Mouse (Mus musculus): Measurements from ENCODE around the gene Nmt1. TPM values are rescaled to one million over a fixed set of nuclear protein-coding genes. Genes with fewer than 3 reads are reported as not detected.

The Nmt1 gene
- polyA plus RNA-seq, 1 experiment from 2014 or later, result 32.4 TPM

- Histone ChIP-seq H3K4me1 (replicated peaks) (peaks cover 33% of the 10 kb centered on the region), H3K36me3 (peaks cover 48% of the 10 kb centered on the region), H3K9me3 (no peaks in the 10 kb centered on the region), H3K27me3 (no peaks in the 10 kb centered on the region), H3K27ac (replicated peaks) (no peak overlapping the region), H3K4me2 (no peak overlapping the region), H3K9ac (no peak overlapping the region), H3K4me3 (no peak overlapping the region)
- no peak for ATAC-seq (ENCODE audit: low FRiP score, low read depth)
- WGBS, result 89% methylated on average over 7 of the region's 7 CpGs
Observed at GRCm38 (mm10) chr11:102996385-102996784, 31.6 kb upstream of the Nmt1 start.

GRCm38 (mm10) chr11:102996991-102997770 lies 30.8 kb upstream of the Nmt1 start:
- peaks cover 25% of the 10 kb centered on the region for H3K4me1 ChIP-seq (replicated peaks)
- H3K4me3 ChIP-seq, result no peak overlapping the region
- ATAC-seq (ENCODE audit: low FRiP score, low read depth), result no peak
- H3K27me3 ChIP-seq, result no peaks in the 10 kb centered on the region
- H3K27ac ChIP-seq (replicated peaks), result no peak overlapping the region
- no peak overlapping the region for H3K9ac ChIP-seq
- H3K9me3 ChIP-seq, result no peaks in the 10 kb centered on the region
- WGBS, result 95% methylated on average over 12 of the region's 12 CpGs
- H3K4me2 ChIP-seq, result no peak overlapping the region
- H3K36me3 ChIP-seq, result peaks cover 48% of the 10 kb centered on the region

GRCm38 (mm10) chr11:102998254-102998576 lies 29.8 kb upstream of the Nmt1 start:
- H3K36me3 ChIP-seq, result peaks cover 48% of the 10 kb centered on the region
- H3K27ac ChIP-seq (replicated peaks), result peak overlapping the region; percentile 30; the same call in 1 of the 2 replicates

GRCm38 (mm10) chr11:102998577-102999316 lies 29.2 kb upstream of the Nmt1 start:
- Histone ChIP-seq H3K4me3 (no peak overlapping the region), H3K4me1 (replicated peaks) (peaks cover 24% of the 10 kb centered on the region), H3K9ac (no peak overlapping the region), H3K36me3 (peaks cover 48% of the 10 kb centered on the region), H3K9me3 (no peaks in the 10 kb centered on the region), H3K27me3 (no peaks in the 10 kb centered on the region), H3K4me2 (no peak overlapping the region), H3K27ac (replicated peaks) (peak overlapping the region; percentile 51)
- ATAC-seq (ENCODE audit: low FRiP score, low read depth), result peak; percentile 19; the same call in 1 of the 2 replicates
- whole genome bisulfite sequencing, result 59% methylated on average over 14 of the region's 14 CpGs

More at GRCm38 (mm10) chr11:102998254-102998576, 29.8 kb upstream of the Nmt1 start:
- H3K27me3 ChIP-seq, result no peaks in the 10 kb centered on the region
- no peak overlapping the region for H3K4me2 ChIP-seq
- no peak overlapping the region for H3K4me3 ChIP-seq
- no peak overlapping the region for H3K9ac ChIP-seq
- WGBS, result 88% methylated on average over 7 of the region's 7 CpGs
- peaks cover 24% of the 10 kb centered on the region for H3K4me1 ChIP-seq (replicated peaks)
- no peak for ATAC-seq (ENCODE audit: low FRiP score, low read depth)
- H3K9me3 ChIP-seq, result no peaks in the 10 kb centered on the region

GRCm38 (mm10) chr11:102999317-102999970 lies 28.5 kb upstream of the Nmt1 start:
- H3K4me1 ChIP-seq (replicated peaks), result peaks cover 23% of the 10 kb centered on the region
- no peaks in the 10 kb centered on the region for H3K9me3 ChIP-seq
- H3K4me2 ChIP-seq, result no peak overlapping the region
- WGBS, result 79% methylated on average over 14 of the region's 14 CpGs
- no peak overlapping the region for H3K9ac ChIP-seq
- ATAC-seq (ENCODE audit: low FRiP score, low read depth), result no peak
- H3K36me3 ChIP-seq, result peaks cover 46% of the 10 kb centered on the region
- H3K4me3 ChIP-seq, result no peak overlapping the region
- no peaks in the 10 kb centered on the region for H3K27me3 ChIP-seq
- peak overlapping the region; percentile 51; the same call in 1 of the 2 replicates for H3K27ac ChIP-seq (replicated peaks)

- no peak for ATAC-seq (ENCODE audit: low FRiP score, low read depth)
Observed at GRCm38 (mm10) chr11:103000111-103000510, 27.9 kb upstream of the Nmt1 start.

GRCm38 (mm10) chr11:103001063-103001462 lies 26.9 kb upstream of the Nmt1 start:
- WGBS, result 86% methylated on average over 5 of the region's 5 CpGs
- peaks cover 23% of the 10 kb centered on the region for H3K4me1 ChIP-seq (replicated peaks)

More at GRCm38 (mm10) chr11:103000111-103000510, 27.9 kb upstream of the Nmt1 start:
- H3K9me3 ChIP-seq, result no peaks in the 10 kb centered on the region
- H3K27ac ChIP-seq (replicated peaks), result no peak overlapping the region
- H3K9ac ChIP-seq, result no peak overlapping the region
- peaks cover 39% of the 10 kb centered on the region for H3K36me3 ChIP-seq
- 87% methylated on average over 16 of the region's 16 CpGs for WGBS
- no peak overlapping the region for H3K4me3 ChIP-seq
- no peaks in the 10 kb centered on the region for H3K27me3 ChIP-seq
- no peak overlapping the region for H3K4me2 ChIP-seq
- peaks cover 23% of the 10 kb centered on the region for H3K4me1 ChIP-seq (replicated peaks)

GRCm38 (mm10) chr11:103003210-103003609 lies 24.8 kb upstream of the Nmt1 start:
- peaks cover 8% of the 10 kb centered on the region for H3K36me3 ChIP-seq
- H3K4me3 ChIP-seq, result no peak overlapping the region
- peaks cover 29% of the 10 kb centered on the region for H3K4me1 ChIP-seq (replicated peaks)
- no peaks in the 10 kb centered on the region for H3K27me3 ChIP-seq
- H3K27ac ChIP-seq (replicated peaks), result peak overlapping the region; percentile 55
- no peak overlapping the region for H3K4me2 ChIP-seq
- no peak for ATAC-seq (ENCODE audit: low FRiP score, low read depth)
- H3K9ac ChIP-seq, result no peak overlapping the region
- no peaks in the 10 kb centered on the region for H3K9me3 ChIP-seq
- 35% methylated on average over 5 of the region's 5 CpGs for WGBS

More at GRCm38 (mm10) chr11:103001063-103001462, 26.9 kb upstream of the Nmt1 start:
- Histone ChIP-seq H3K27me3 (no peaks in the 10 kb centered on the region), H3K9me3 (no peaks in the 10 kb centered on the region), H3K4me3 (no peak overlapping the region), H3K27ac (replicated peaks) (no peak overlapping the region), H3K9ac (no peak overlapping the region), H3K36me3 (peaks cover 29% of the 10 kb centered on the region), H3K4me2 (no peak overlapping the region)
- no peak for ATAC-seq (ENCODE audit: low FRiP score, low read depth)

GRCm38 (mm10) chr11:103004852-103005251 lies 23.1 kb upstream of the Nmt1 start:
- Histone ChIP-seq H3K9me3 (no peaks in the 10 kb centered on the region), H3K27me3 (no peaks in the 10 kb centered on the region), H3K4me1 (replicated peaks) (peaks cover 28% of the 10 kb centered on the region), H3K4me3 (no peak overlapping the region), H3K4me2 (no peak overlapping the region), H3K27ac (replicated peaks) (no peak overlapping the region), H3K36me3 (no peaks in the 10 kb centered on the region; the same call in 1 of the 2 replicates), H3K9ac (no peak overlapping the region)
- WGBS, result 90% methylated on average over 1 of the region's 1 CpGs
- ATAC-seq (ENCODE audit: low FRiP score, low read depth), result no peak

- Histone ChIP-seq H3K9me3 (no peaks in the 10 kb centered on the region), H3K27me3 (no peaks in the 10 kb centered on the region), H3K4me2 (no peak overlapping the region), H3K4me1 (replicated peaks) (peaks cover 22% of the 10 kb centered on the region), H3K27ac (replicated peaks) (no peak overlapping the region), H3K9ac (no peak overlapping the region), H3K4me3 (no peak overlapping the region), H3K36me3 (no peaks in the 10 kb centered on the region)
- WGBS, result 87% methylated on average over 11 of the region's 11 CpGs
- no peak for ATAC-seq (ENCODE audit: low FRiP score, low read depth)
Observed at GRCm38 (mm10) chr11:103005254-103005981, 22.6 kb upstream of the Nmt1 start.

- no peak overlapping the region for H3K4me3 ChIP-seq
- no peaks in the 10 kb centered on the region for H3K27me3 ChIP-seq
- H3K36me3 ChIP-seq, result no peaks in the 10 kb centered on the region
- H3K4me1 ChIP-seq (replicated peaks), result peaks cover 22% of the 10 kb centered on the region
- no peaks in the 10 kb centered on the region for H3K9me3 ChIP-seq
- 92% methylated on average over 7 of the region's 7 CpGs for WGBS
- no peak for ATAC-seq (ENCODE audit: low FRiP score, low read depth)
- no peak overlapping the region for H3K27ac ChIP-seq (replicated peaks)
- H3K9ac ChIP-seq, result no peak overlapping the region
- no peak overlapping the region for H3K4me2 ChIP-seq
Observed at GRCm38 (mm10) chr11:103006286-103007000, 21.5 kb upstream of the Nmt1 start.
